Mouse (Mus musculus) MEL (cell line): Measurements from ENCODE around the gene Igfbp3. TPM values are rescaled to one million over a fixed set of nuclear protein-coding genes. Genes with fewer than 3 reads are reported as not detected.

Experiments used
- DNase-seq: peaks from one replicate; pipeline ENCODE4 v3.0.0; 2011; ENCODE audit warnings: low read depth, low spot score
- H3K27ac ChIP-seq: 2 replicates; pipeline ENCODE4 v1.5.1; 2012; ENCODE audit warnings: low read depth, mild to moderate bottlenecking, control low read depth, low read length, moderate library complexity; ENCODE audit not compliant: control insufficient read depth
- H3K27me3 ChIP-seq, 2 experiments: fragments of 150-350 bp in 1 of 2; sonication (generic) in 1 of 2; 2 replicates each; pipeline ENCODE4 v1.6.1; 2012; ENCODE audit warnings: low read length in 2 of 2, mild to moderate bottlenecking in 2 of 2, improper control_type of control experiment in 1 of 2, moderate library complexity in 1 of 2; ENCODE audit not compliant: insufficient read depth in 2 of 2, control insufficient read depth in 1 of 2
- H3K36me3 ChIP-seq, 2 experiments: 2 replicates each; pipeline ENCODE4 v1.6.1; 2012 to 2014; ENCODE audit warnings: low read length in 2 of 2, improper control_type of control experiment in 1 of 2, inconsistent platforms in 1 of 2, mild to moderate bottlenecking in 1 of 2; ENCODE audit not compliant: insufficient read depth in 2 of 2, control insufficient read depth in 1 of 2
- H3K4me1 ChIP-seq, 2 experiments: fragments of 150-350 bp in 1 of 2; sonication (generic) in 1 of 2; 2 replicates each; pipeline ENCODE4 v1.6.1; 2012; ENCODE audit warnings: low read length in 2 of 2, improper control_type of control experiment in 1 of 2, mild to moderate bottlenecking in 1 of 2; ENCODE audit not compliant: insufficient read depth in 2 of 2, control insufficient read depth in 1 of 2
- H3K4me3 ChIP-seq, 2 experiments: fragments of 150-350 bp in 1 of 2; sonication (generic) in 1 of 2; 2 replicates each; pipeline ENCODE4 v1.5.1; 2012; ENCODE audit warnings: low read depth in 2 of 2, low read length in 2 of 2, mild to moderate bottlenecking in 2 of 2, moderate library complexity in 2 of 2, control low read depth in 1 of 2, improper control_type of control experiment in 1 of 2; ENCODE audit not compliant: control insufficient read depth in 1 of 2, insufficient read depth in 1 of 2
- H3K79me2 ChIP-seq: 2 replicates; pipeline ENCODE4 v1.6.1; 2012; ENCODE audit warnings: mild to moderate bottlenecking, low read length, moderate library complexity; ENCODE audit not compliant: control insufficient read depth, poor library complexity, insufficient read depth
- H3K9ac ChIP-seq: 2 replicates; pipeline ENCODE4 v1.6.1; 2012; ENCODE audit warnings: low read depth, mild to moderate bottlenecking, control low read depth, low read length, moderate library complexity; ENCODE audit not compliant: control insufficient read depth, poor library complexity, severe bottlenecking
- H3K9me3 ChIP-seq: fragments of 150-350 bp; sonication (generic); replicated peaks from 2 replicates; pipeline ENCODE4 v1.6.1; 2012; ENCODE audit warnings: mild to moderate bottlenecking, low read length, improper control_type of control experiment, moderate library complexity; ENCODE audit not compliant: insufficient read depth
- BHLHE40 ChIP-seq: IDR thresholded peaks from 2 replicates; pipeline ENCODE4 v1.6.1; 2012; ENCODE audit warnings: low read depth, mild to moderate bottlenecking, inconsistent platforms, low read length, improper control_type of control experiment, borderline replicate concordance
- CHD1 ChIP-seq: IDR thresholded peaks from 2 replicates; pipeline ENCODE4 v1.6.1; 2012; ENCODE audit warnings: low read depth, mild to moderate bottlenecking, inconsistent platforms, low read length, improper control_type of control experiment
- E2F4 ChIP-seq: IDR thresholded peaks from 2 replicates; pipeline ENCODE4 v1.6.1; 2011; ENCODE audit warnings: low read depth, low read length, improper control_type of control experiment, borderline replicate concordance
- ELF1 ChIP-seq: IDR thresholded peaks from 2 replicates; pipeline ENCODE4 v1.6.1; 2014; ENCODE audit warnings: low read depth, mild to moderate bottlenecking, inconsistent platforms, low read length, improper control_type of control experiment, moderate library complexity
- GABPA ChIP-seq: IDR thresholded peaks from 2 replicates; pipeline ENCODE4 v1.6.1; 2012; ENCODE audit warnings: low read depth, mild to moderate bottlenecking, inconsistent platforms, low read length, improper control_type of control experiment, moderate library complexity
- GATA1 ChIP-seq: IDR thresholded peaks from 2 replicates; pipeline ENCODE4 v1.6.1; 2011; ENCODE audit warnings: low read depth, low read length, improper control_type of control experiment
- KAT2A ChIP-seq: conservative IDR thresholded peaks from 2 replicates; pipeline ENCODE4 v1.6.1; 2012; ENCODE audit warnings: low read depth, low read length, improper control_type of control experiment, inconsistent platforms
- MAFK ChIP-seq: IDR thresholded peaks from 2 replicates; pipeline ENCODE4 v1.6.1; 2011; ENCODE audit warnings: low read depth, mild to moderate bottlenecking, low read length, improper control_type of control experiment, borderline replicate concordance
- MAZ ChIP-seq: IDR thresholded peaks from 2 replicates; pipeline ENCODE4 v1.6.1; 2012; ENCODE audit warnings: low read depth, mild to moderate bottlenecking, inconsistent platforms, low read length, improper control_type of control experiment
- MEF2A ChIP-seq: IDR thresholded peaks from 2 replicates; pipeline ENCODE4 v1.6.1; 2014; ENCODE audit warnings: low read depth, mild to moderate bottlenecking, inconsistent platforms, low read length, improper control_type of control experiment; ENCODE audit not compliant: poor library complexity, insufficient replicate concordance, severe bottlenecking; ENCODE audit errors: extremely low read depth
- MYB ChIP-seq: IDR thresholded peaks from 2 replicates; pipeline ENCODE4 v1.6.1; 2011; ENCODE audit warnings: mild to moderate bottlenecking, low read depth, low read length, improper control_type of control experiment
- MYC ChIP-seq: IDR thresholded peaks from 2 replicates; pipeline ENCODE4 v1.6.1; 2011; ENCODE audit warnings: low read depth, mild to moderate bottlenecking, low read length, improper control_type of control experiment, moderate library complexity
- POLR2A ChIP-seq, 2 experiments: IDR thresholded peaks; 2 replicates each; pipeline ENCODE4 v1.6.1; 2011 to 2012; ENCODE audit warnings: low read length in 2 of 2, mild to moderate bottlenecking in 2 of 2, control low read depth in 1 of 2, improper control_type of control experiment in 1 of 2, low read depth in 1 of 2, moderate library complexity in 1 of 2; ENCODE audit not compliant: control insufficient read depth in 1 of 2, insufficient read depth in 1 of 2, poor library complexity in 1 of 2
- POLR2AphosphoS2 ChIP-seq: IDR thresholded peaks from 2 replicates; pipeline ENCODE4 v1.6.1; 2011; ENCODE audit warnings: low read length, improper control_type of control experiment
- POLR2AphosphoS5 ChIP-seq: IDR thresholded peaks from 2 replicates; pipeline ENCODE4 v1.6.1; 2012; ENCODE audit warnings: low read depth, borderline replicate concordance, mild to moderate bottlenecking, inconsistent platforms, low read length, moderate library complexity, mixed read lengths
- RCOR1 ChIP-seq: IDR thresholded peaks from 2 replicates; pipeline ENCODE4 v1.6.1; 2012; ENCODE audit warnings: low read depth, mild to moderate bottlenecking, inconsistent platforms, low read length, improper control_type of control experiment
- SIN3A ChIP-seq: IDR thresholded peaks from 2 replicates; pipeline ENCODE4 v1.6.1; 2012; ENCODE audit warnings: low read length, improper control_type of control experiment, inconsistent platforms
- USF1 ChIP-seq: IDR thresholded peaks from 2 replicates; pipeline ENCODE4 v1.6.1; 2014; ENCODE audit warnings: low read depth, mild to moderate bottlenecking, inconsistent platforms, low read length, improper control_type of control experiment, moderate library complexity
- ZMIZ1 ChIP-seq: IDR thresholded peaks from 2 replicates; pipeline ENCODE4 v1.6.1; 2012; ENCODE audit warnings: low read depth, mild to moderate bottlenecking, inconsistent platforms, low read length, improper control_type of control experiment, moderate library complexity
- polyA plus RNA-seq, 2 experiments: library from polyadenylated mRNA; stranded (reverse) in 1 of 2; unstranded in 1 of 2; fragments of >175 nt in 1 of 2; fragments of >200 nt in 1 of 2; gene quantifications; 2 replicates each; pipeline versions ENCODE4 v1.2.1 to v1.2.4; 2012; ENCODE audit warnings: low replicate concordance in 2 of 2, low read depth in 1 of 2; ENCODE audit not compliant: insufficient read length in 2 of 2, insufficient read depth in 1 of 2, missing spikeins in 1 of 2
- total RNA-seq: library from RNA; depleted of rRNA; stranded (reverse); fragments of 300-350 nt; gene quantifications from 2 replicates; pipeline ENCODE4 v1.2.3, GENCODE M21; 2012

The Igfbp3 gene
- total and polyA plus RNA-seq, 3 experiments: not detected

- Histone ChIP-seq H3K9ac (no peak overlapping the region), H3K79me2 (no peaks in the 10 kb centered on the region), H3K4me3 (no peak overlapping the region), H3K36me3 (no peaks in the 10 kb centered on the region), H3K27me3 (no peaks in the 10 kb centered on the region), H3K4me1 (no peaks in the 10 kb centered on the region), H3K9me3 (no peaks in the 10 kb centered on the region), H3K27ac (no peak overlapping the region)
- TF ChIP-seq MAZ (no peak), BHLHE40 (no peak), E2F4 (no peak), MYB (no peak), POLR2A (IDR thresholded peaks at IDR 0.05; ENCODE audit: control insufficient read depth in 1 of 2, insufficient read depth in 1 of 2, low read depth in 1 of 2, low read length in 2 of 2, poor library complexity in 1 of 2) (no peak), ZMIZ1 (no peak), GABPA (no peak), CHD1 (no peak), KAT2A (no peak), POLR2AphosphoS2 (no peak), MAFK (no peak), POLR2AphosphoS5 (no peak), GATA1 (no peak), MYC (no peak)
- no peak for DNase-seq
These were observed 21.0 kb downstream of the Igfbp3 start for GRCm38 (mm10) chr11:7192710-7193109.

- DNase-seq: no peak
- no peak within 1 kb of the TSS for H3K4me3 ChIP-seq
- no peak within 1 kb of the TSS for H3K27ac ChIP-seq
These were observed 25.3 kb downstream of the Igfbp3 start, which contains the start of gene Gm11985 for GRCm38 (mm10) chr11:7188469-7188868. Gene Gm11985, minus strand, starts transcription at chr11:7188569.

GRCm38 (mm10) chr11:7187472-7187871 lies 26.3 kb downstream of the Igfbp3 start:
- no peaks in the 10 kb centered on the region for H3K4me1 ChIP-seq
- DNase-seq: no peak
- H3K9me3 ChIP-seq: no peaks in the 10 kb centered on the region
- no peak overlapping the region for H3K9ac ChIP-seq
- H3K27ac ChIP-seq: no peak overlapping the region
- TF ChIP-seq POLR2AphosphoS2: no peak
- TF ChIP-seq POLR2AphosphoS5: no peak
- no peak for TF ChIP-seq MEF2A
- H3K27me3 ChIP-seq: no peaks in the 10 kb centered on the region
- no peaks in the 10 kb centered on the region for H3K79me2 ChIP-seq
- no peaks in the 10 kb centered on the region for H3K36me3 ChIP-seq
- no peak overlapping the region for H3K4me3 ChIP-seq

More at GRCm38 (mm10) chr11:7188469-7188868, 25.3 kb downstream of the Igfbp3 start, which contains the start of gene Gm11985:
- H3K4me1 ChIP-seq: no peaks in the 10 kb centered on the region
- TF ChIP-seq MYB (no peak), MEF2A (no peak), ELF1 (no peak), RCOR1 (no peak), SIN3A (no peak), USF1 (no peak)
- no peak within 1 kb of the TSS for H3K9ac ChIP-seq
- no peaks in the 10 kb centered on the region for H3K27me3 ChIP-seq
- H3K79me2 ChIP-seq: no peaks in the 10 kb centered on the region
- H3K9me3 ChIP-seq: no peaks in the 10 kb centered on the region
- no peaks in the 10 kb centered on the region for H3K36me3 ChIP-seq
